Mouse (Mus musculus) myocyte (in vitro differentiated cells): ENCODE data around the gene Rab11fip4.

ENCODE experiments used
- MAX ChIP-seq: IDR thresholded peaks from one replicate; pipeline ENCODE4 v1.6.1; 2011; ENCODE audit warnings: low read depth, mild to moderate bottlenecking, control low read depth
- POLR2A ChIP-seq: IDR thresholded peaks from one replicate; pipeline ENCODE4 v1.6.1; 2011; ENCODE audit warnings: low read depth, mild to moderate bottlenecking, control low read depth, moderate library complexity; ENCODE audit not compliant: insufficient read length
- TCF12 ChIP-seq: IDR thresholded peaks from one replicate; pipeline ENCODE4 v1.6.1; 2011; ENCODE audit warnings: mild to moderate bottlenecking, control low read depth; ENCODE audit not compliant: poor library complexity, insufficient read depth, severe bottlenecking
- USF1 ChIP-seq: IDR thresholded peaks from one replicate; pipeline ENCODE4 v1.6.1; 2011; ENCODE audit warnings: low read depth, mild to moderate bottlenecking, control low read depth, moderate library complexity

DNA sequence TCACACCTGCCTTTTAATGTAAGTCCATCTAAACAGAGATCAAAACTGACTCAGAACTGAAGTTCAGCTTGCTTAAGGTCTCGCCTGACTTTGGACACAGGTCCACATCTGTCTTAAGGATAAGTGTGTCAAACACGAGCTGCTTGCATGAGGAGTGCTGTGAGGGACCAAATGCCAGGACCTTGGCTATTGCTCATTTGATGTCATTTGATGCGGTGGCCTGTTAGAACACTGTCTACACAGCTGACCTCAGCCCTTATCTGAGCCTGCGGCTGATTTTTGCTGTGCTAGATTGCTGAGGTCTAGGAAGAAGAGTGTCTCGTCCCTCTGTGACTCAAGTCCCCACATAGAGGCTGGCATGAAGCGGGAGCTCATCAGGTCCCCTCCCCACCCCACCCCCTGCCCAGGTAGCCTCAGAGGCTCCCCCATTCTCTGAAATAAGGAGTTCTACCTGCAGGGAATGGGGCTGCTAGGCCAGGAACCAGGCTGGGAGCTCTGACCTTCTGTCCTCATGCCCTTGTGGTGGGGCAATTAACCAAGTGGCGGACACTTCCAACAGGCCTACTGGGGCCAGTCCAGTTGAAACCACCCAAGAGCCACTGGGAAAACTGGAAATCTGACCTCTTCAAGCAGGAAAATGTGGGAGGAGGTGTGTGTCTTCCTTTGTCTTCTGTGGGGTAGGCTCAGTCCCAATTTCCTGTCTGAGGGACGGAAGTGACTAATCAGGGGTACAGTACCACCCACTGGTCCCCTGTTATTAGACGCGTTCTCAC, 149.9 kb downstream of the Rab11fip4 start:
- no peak for TF ChIP-seq TCF12
- TF ChIP-seq USF1: no peak
- TF ChIP-seq POLR2A: no peak
- no peak for TF ChIP-seq MAX
